Mouse (Mus musculus) stomach, postnatal 0 days (tissue): Measurements from ENCODE around the gene Ubxn10.

Source experiments
- CTCF ChIP-seq: IDR thresholded peaks from 2 replicates; pipeline ENCODE4 v1.5.1; 2016; ENCODE audit warnings: antibody characterized with exemption, low read depth, mild to moderate bottlenecking, moderate library complexity
- EP300 ChIP-seq: optimal IDR thresholded peaks from 2 replicates; pipeline ENCODE3; 2016; ENCODE audit warnings: antibody characterized with exemption

- no peak for TF ChIP-seq CTCF
- TF ChIP-seq EP300 = no peak
These were observed 18.5 kb upstream of the Ubxn10 start for GRCm38 (mm10) chr4:138755439-138755838.
